Mouse (Mus musculus): Measurements from ENCODE around the gene Ggt6. TPM values are rescaled to one million over a fixed set of nuclear protein-coding genes. Genes with fewer than 3 reads are reported as not detected.
A peak's percentile ranks its signal among the peaks of the same experiment; 100 is the strongest.

Ggt6 gene
- polyA plus RNA-seq, 2 experiments: 4.6 to 5.9 TPM

DNA sequence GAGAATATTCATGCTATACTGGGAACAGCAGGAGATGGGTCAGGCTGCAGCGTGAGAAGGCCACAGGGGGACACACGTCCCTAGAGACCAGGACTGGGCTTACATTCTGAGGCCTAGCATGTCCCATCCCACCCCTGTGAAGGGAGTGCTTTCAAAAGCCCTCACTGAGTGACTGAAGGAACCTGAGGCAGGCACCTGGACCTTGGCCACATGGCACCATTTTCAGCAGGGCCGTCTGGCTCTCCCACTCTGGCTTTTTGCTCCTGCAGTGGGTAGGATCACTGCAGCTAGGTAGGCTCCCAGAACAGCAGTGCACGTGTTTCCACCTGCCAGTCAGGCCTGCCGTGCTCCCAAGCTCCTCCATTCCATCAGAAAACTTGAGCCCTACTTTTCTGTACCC lies 33.2 kb downstream of the Ggt6 start:
- Histone ChIP-seq H3K27me3 (ENCODE audit: control insufficient read depth, insufficient read depth, low read length) (no peaks in the 10 kb centered on the region), H3K36me3 (ENCODE audit: control insufficient read depth, insufficient read depth, low read length) (no peaks in the 10 kb centered on the region), H3K9me3 (ENCODE audit: control insufficient read depth, low read length) (no peaks in the 10 kb centered on the region), H3K4me1 (ENCODE audit: control insufficient read depth, insufficient read depth, low read length) (no peaks in the 10 kb centered on the region), H3K9ac (ENCODE audit: low read depth, low read length, severe bottlenecking) (no peak overlapping the region), H3K27ac (replicated peaks; ENCODE audit: low read depth, low read length) (no peak overlapping the region), H3K4me3 (replicated peaks; ENCODE audit: low read length) (no peak overlapping the region), H3K4me2 (replicated peaks; ENCODE audit: low read depth, low read length, severe bottlenecking) (no peak overlapping the region)
- whole genome bisulfite sequencing: 75% methylated on average over 5 of the region's 5 CpGs
- no peak for TF ChIP-seq POLR2A (IDR thresholded peaks at IDR 0.05; ENCODE audit: borderline replicate concordance, extremely low read depth, insufficient read depth, insufficient read length)
- ATAC-seq (ENCODE audit: low FRiP score, low read depth): no peak
- no peak for DNase-seq (ENCODE audit: low spot score)

DNA sequence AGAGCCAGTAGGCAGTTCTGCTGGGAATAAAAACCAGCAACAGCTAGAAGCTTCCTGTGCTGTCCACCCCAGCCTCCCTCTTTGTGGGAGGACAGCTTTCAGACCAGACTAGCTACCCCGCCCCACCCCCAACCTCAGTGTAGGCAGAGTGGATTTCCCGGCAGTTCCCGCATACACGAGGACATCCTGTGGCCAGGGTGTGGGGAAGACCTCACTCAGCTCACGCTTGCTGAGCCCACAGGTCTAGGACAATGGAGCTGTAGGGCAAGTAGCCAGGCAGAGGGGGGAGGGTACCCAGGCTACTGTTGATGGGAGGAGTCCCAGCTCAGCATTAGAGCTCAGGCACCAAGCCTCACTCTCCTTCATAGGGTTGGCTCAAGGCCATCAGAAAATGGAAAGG lies 33.9 kb downstream of the Ggt6 start:
- no peak overlapping the region for H3K4me2 ChIP-seq (replicated peaks; ENCODE audit: low read depth, low read length, severe bottlenecking)
- 42% methylated on average over 5 of the region's 5 CpGs for WGBS
- H3K9me3 ChIP-seq (ENCODE audit: control insufficient read depth, low read length): no peaks in the 10 kb centered on the region
- no peak overlapping the region for H3K27ac ChIP-seq (replicated peaks; ENCODE audit: low read depth, low read length)
- peak; percentile 48 for DNase-seq (ENCODE audit: low spot score)
- H3K9ac ChIP-seq (ENCODE audit: low read depth, low read length, severe bottlenecking): no peak overlapping the region
- H3K27me3 ChIP-seq (ENCODE audit: control insufficient read depth, insufficient read depth, low read length): no peaks in the 10 kb centered on the region
- H3K4me1 ChIP-seq (ENCODE audit: control insufficient read depth, insufficient read depth, low read length): no peaks in the 10 kb centered on the region
- H3K4me3 ChIP-seq (replicated peaks; ENCODE audit: low read length): no peak overlapping the region
- no peak for TF ChIP-seq POLR2A (IDR thresholded peaks at IDR 0.05; ENCODE audit: borderline replicate concordance, extremely low read depth, insufficient read depth, insufficient read length)
- ATAC-seq (ENCODE audit: low FRiP score, low read depth): 0 out of 2 replicates have a peak, but pooled peaks have one; percentile 26
- H3K36me3 ChIP-seq (ENCODE audit: control insufficient read depth, insufficient read depth, low read length): no peaks in the 10 kb centered on the region

DNA sequence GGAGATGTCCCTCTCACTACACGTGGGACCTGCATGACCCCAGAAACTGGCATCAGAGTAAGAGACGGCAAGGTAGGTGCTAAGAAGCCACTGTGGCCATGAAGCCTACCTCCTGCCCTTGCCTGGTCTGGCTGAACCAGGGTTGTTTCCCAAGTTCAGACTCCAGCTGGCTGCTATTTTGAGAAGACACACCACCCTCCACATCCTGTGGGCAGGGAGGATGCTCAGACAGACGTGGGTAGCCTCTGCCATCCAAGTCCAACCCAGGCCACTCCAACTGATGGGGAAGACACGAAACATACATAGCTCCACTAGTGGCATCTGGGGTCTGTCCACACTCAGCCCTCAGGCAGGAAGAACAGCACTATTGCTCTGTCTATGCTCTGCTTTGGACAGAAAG lies 34.7 kb downstream of the Ggt6 start:
- no peak for ATAC-seq (ENCODE audit: low FRiP score, low read depth)
- no peak for TF ChIP-seq POLR2A (IDR thresholded peaks at IDR 0.05; ENCODE audit: borderline replicate concordance, extremely low read depth, insufficient read depth, insufficient read length)
- WGBS: 69% methylated on average over 4 of the region's 4 CpGs
- H3K27ac ChIP-seq (replicated peaks; ENCODE audit: low read depth, low read length): no peak overlapping the region
- H3K4me2 ChIP-seq (replicated peaks; ENCODE audit: low read depth, low read length, severe bottlenecking): no peak overlapping the region
- no peaks in the 10 kb centered on the region for H3K9me3 ChIP-seq (ENCODE audit: control insufficient read depth, low read length)
- no peaks in the 10 kb centered on the region for H3K4me1 ChIP-seq (ENCODE audit: control insufficient read depth, insufficient read depth, low read length)
- DNase-seq (ENCODE audit: low spot score): no peak
- H3K4me3 ChIP-seq (replicated peaks; ENCODE audit: low read length): no peak overlapping the region
- H3K9ac ChIP-seq (ENCODE audit: low read depth, low read length, severe bottlenecking): no peak overlapping the region
- no peaks in the 10 kb centered on the region for H3K27me3 ChIP-seq (ENCODE audit: control insufficient read depth, insufficient read depth, low read length)
- H3K36me3 ChIP-seq (ENCODE audit: control insufficient read depth, insufficient read depth, low read length): no peaks in the 10 kb centered on the region

DNA sequence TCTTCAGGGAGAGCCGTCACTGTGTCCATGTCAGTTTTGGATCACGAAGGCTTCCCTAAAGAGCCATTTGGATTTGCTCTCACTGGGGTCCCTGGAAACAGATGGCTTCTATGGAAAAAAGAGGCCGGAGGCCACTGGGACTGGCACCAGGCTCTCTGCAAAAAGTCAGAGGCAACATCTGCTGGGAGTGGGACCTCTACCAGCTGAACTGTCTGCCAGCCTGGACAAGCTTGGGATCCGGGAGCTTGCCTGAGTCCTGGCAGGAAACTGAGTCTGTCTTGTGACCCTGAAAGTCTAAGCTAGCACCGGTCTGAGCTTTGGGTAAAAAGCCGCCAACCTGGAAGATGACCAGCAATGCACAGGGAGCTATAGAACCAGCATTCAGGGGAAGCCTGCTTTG lies 36.1 kb downstream of the Ggt6 start:
- no peak for DNase-seq (ENCODE audit: low spot score)
- Histone ChIP-seq H3K4me3 (replicated peaks; ENCODE audit: low read length) (no peak overlapping the region), H3K27ac (replicated peaks; ENCODE audit: low read depth, low read length) (no peak overlapping the region), H3K4me1 (ENCODE audit: control insufficient read depth, insufficient read depth, low read length) (no peaks in the 10 kb centered on the region), H3K9ac (ENCODE audit: low read depth, low read length, severe bottlenecking) (no peak overlapping the region), H3K9me3 (ENCODE audit: control insufficient read depth, low read length) (no peaks in the 10 kb centered on the region), H3K27me3 (ENCODE audit: control insufficient read depth, insufficient read depth, low read length) (no peaks in the 10 kb centered on the region), H3K4me2 (replicated peaks; ENCODE audit: low read depth, low read length, severe bottlenecking) (no peak overlapping the region), H3K36me3 (ENCODE audit: control insufficient read depth, insufficient read depth, low read length) (no peaks in the 10 kb centered on the region)
- WGBS: 84% methylated on average over 6 of the region's 6 CpGs
- no peak for ATAC-seq (ENCODE audit: low FRiP score, low read depth)
- TF ChIP-seq POLR2A (IDR thresholded peaks at IDR 0.05; ENCODE audit: borderline replicate concordance, extremely low read depth, insufficient read depth, insufficient read length): no peak

DNA sequence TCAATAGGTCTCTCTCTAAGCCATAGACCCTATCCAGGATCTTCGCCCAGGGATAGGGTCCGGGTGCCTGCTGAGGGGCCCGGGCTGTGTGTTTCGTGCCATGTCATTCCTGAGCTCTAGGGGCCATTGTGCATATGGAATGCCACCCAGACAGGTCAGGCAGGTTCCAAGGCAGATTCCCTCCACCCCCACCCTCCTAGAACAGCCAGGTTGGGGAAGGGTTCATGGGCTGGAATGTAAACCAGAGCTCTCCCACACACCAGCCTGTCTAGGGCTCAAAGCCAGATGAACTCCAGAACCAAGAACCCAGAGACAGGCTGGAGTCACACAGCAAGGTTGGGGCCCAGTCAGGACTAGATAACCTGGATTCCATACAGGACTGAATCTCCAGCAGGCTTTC lies 38.2 kb downstream of the Ggt6 start:
- TF ChIP-seq POLR2A (IDR thresholded peaks at IDR 0.05; ENCODE audit: borderline replicate concordance, extremely low read depth, insufficient read depth, insufficient read length): no peak
- no peaks in the 10 kb centered on the region for H3K36me3 ChIP-seq (ENCODE audit: control insufficient read depth, insufficient read depth, low read length)
- DNase-seq (ENCODE audit: low spot score) (no peak), ATAC-seq (ENCODE audit: low FRiP score, low read depth) (no peak)
- H3K9me3 ChIP-seq (ENCODE audit: control insufficient read depth, low read length): no peaks in the 10 kb centered on the region
- WGBS: 86% methylated on average over 4 of the region's 4 CpGs
- no peaks in the 10 kb centered on the region for H3K27me3 ChIP-seq (ENCODE audit: control insufficient read depth, insufficient read depth, low read length)
- no peaks in the 10 kb centered on the region for H3K4me1 ChIP-seq (ENCODE audit: control insufficient read depth, insufficient read depth, low read length)
- no peak overlapping the region for H3K27ac ChIP-seq (replicated peaks; ENCODE audit: low read depth, low read length)
- no peak overlapping the region for H3K4me2 ChIP-seq (replicated peaks; ENCODE audit: low read depth, low read length, severe bottlenecking)
- no peak overlapping the region for H3K4me3 ChIP-seq (replicated peaks; ENCODE audit: low read length)
- H3K9ac ChIP-seq (ENCODE audit: low read depth, low read length, severe bottlenecking): no peak overlapping the region

DNA sequence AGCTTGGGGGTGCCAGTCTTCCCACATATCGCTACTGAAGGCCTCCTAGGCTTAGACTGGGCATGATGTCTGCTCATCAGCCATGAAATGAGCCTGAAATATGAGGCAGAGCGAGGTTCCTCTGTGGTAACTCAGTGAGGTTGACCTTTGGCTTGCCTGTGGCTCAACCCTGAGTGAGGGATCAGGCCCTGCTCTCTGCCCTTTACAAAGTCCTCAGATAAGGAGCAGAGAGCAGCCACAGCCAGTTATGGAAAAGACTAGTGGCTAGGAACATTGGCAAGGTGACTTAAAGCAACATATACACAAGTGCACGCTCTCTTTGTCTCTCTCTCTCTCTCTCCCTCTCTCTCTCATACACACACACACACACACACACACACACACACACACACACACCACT lies 39.6 kb downstream of the Ggt6 start:
- Histone ChIP-seq H3K27ac (replicated peaks; ENCODE audit: low read depth, low read length) (no peak overlapping the region), H3K9me3 (ENCODE audit: control insufficient read depth, low read length) (no peaks in the 10 kb centered on the region), H3K27me3 (ENCODE audit: control insufficient read depth, insufficient read depth, low read length) (no peaks in the 10 kb centered on the region), H3K4me3 (replicated peaks; ENCODE audit: low read length) (no peak overlapping the region), H3K36me3 (ENCODE audit: control insufficient read depth, insufficient read depth, low read length) (no peaks in the 10 kb centered on the region), H3K4me1 (ENCODE audit: control insufficient read depth, insufficient read depth, low read length) (no peaks in the 10 kb centered on the region), H3K9ac (ENCODE audit: low read depth, low read length, severe bottlenecking) (no peak overlapping the region), H3K4me2 (replicated peaks; ENCODE audit: low read depth, low read length, severe bottlenecking) (no peak overlapping the region)
- DNase-seq (ENCODE audit: low spot score) (no peak), ATAC-seq (ENCODE audit: low FRiP score, low read depth) (no peak)
- WGBS: 80% methylated on average over 3 of the region's 3 CpGs
- TF ChIP-seq POLR2A (IDR thresholded peaks at IDR 0.05; ENCODE audit: borderline replicate concordance, extremely low read depth, insufficient read depth, insufficient read length): no peak
